Mouse (Mus musculus): ENCODE data around the gene Mkrn1. TPM values are rescaled to one million over a fixed set of nuclear protein-coding genes. Genes with fewer than 3 reads are reported as not detected.

Gene Mkrn1
- polyA plus RNA-seq, 1 experiment from 2014 or later: 56.4 TPM

Other genes starting within 250 kb of the Mkrn1 start
- 8.9 and 9.2 TPM in 2 replicates for gene Kdm7a, start 213.7 kb downstream of the Mkrn1 start, polyA plus RNA-seq (2016; fragmentation: Nextera tagmentation; extraction: Ambion mirVana)
- 50.5 and 58.7 TPM in 2 replicates for gene Slc37a3, start 42.8 kb downstream of the Mkrn1 start, polyA plus RNA-seq (2016; fragmentation: Nextera tagmentation; extraction: Ambion mirVana)
- gene Rab19, start 39.3 kb downstream of the Mkrn1 start, polyA plus RNA-seq (2016; fragmentation: Nextera tagmentation; extraction: Ambion mirVana): 0.61 and 1.00 TPM in 2 replicates
- gene Dennd2a, start 137.4 kb upstream of the Mkrn1 start, polyA plus RNA-seq (2016; fragmentation: Nextera tagmentation; extraction: Ambion mirVana): 36.1 and 37.7 TPM in 2 replicates
- gene Adck2, start 153.4 kb upstream of the Mkrn1 start, polyA plus RNA-seq (2016; fragmentation: Nextera tagmentation; extraction: Ambion mirVana): 40.5 and 41.1 TPM in 2 replicates
- gene Gm42420, start 165.3 kb upstream of the Mkrn1 start, polyA plus RNA-seq (2016; fragmentation: Nextera tagmentation; extraction: Ambion mirVana): 1.9 TPM in 1 of 2 replicates, not detected in the other
- 299 and 324 TPM in 2 replicates for gene Ndufb2, start 172.1 kb upstream of the Mkrn1 start, polyA plus RNA-seq (2016; fragmentation: Nextera tagmentation; extraction: Ambion mirVana)